8 mouse cellular contexts compared by ENCODE assay signal in the genomic region with DNA sequence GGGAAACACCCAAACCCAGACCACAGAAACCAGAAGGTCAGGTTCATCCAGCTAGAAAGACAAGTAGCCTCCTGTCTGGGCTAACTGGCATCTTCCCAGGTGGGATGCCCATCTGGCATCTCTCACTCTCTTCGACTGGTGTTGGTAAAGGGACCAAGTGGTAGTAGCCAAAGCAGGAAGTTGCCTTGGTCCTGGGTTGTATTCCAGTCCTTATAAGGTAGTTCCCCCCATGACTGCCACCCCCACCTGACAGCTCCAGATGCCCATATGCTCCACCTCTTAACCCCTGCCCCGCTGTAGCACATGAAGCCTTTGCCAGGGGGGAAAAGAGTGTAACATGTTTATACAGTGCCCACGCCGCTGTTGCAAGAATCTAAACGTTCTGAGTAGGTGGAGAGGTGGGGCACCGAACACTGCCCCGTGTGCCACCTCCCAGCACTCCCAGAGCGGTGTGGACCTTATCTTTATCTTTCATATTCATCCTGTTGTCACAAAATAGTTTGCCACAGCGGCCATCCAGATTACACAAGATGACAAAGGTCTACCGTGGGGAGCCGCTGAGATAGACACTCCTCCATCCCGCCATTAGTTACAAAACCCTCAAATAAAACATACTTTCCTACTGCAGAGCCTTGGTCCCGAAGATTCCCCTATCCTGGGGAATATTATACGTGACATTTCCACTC. TPM values are rescaled to one million over a fixed set of nuclear protein-coding genes. Genes with fewer than 3 reads are reported as not detected.
DNase-seq lines count a peak whose midpoint lies in the region; ATAC-seq and TF ChIP-seq lines count a peak whose summit lies in the region.

No protein-coding gene starts in this region.

- peaks cover 11% of the 10 kb centered on the region; the same call in 1 of the 2 replicates for H3K36me3 ChIP-seq in ES-E14 (ENCODE audit: control insufficient read depth, insufficient read depth, low read length, poor library complexity, severe bottlenecking)
- H3K36me3 ChIP-seq in forebrain, embryonic 11.5 days (ENCODE audit: control insufficient read depth, insufficient read depth, low read length): no peaks in the 10 kb centered on the region; the same call in 1 of the 2 replicates
- peaks cover 25% of the 10 kb centered on the region; the same call in 1 of the 2 replicates for H3K36me3 ChIP-seq in macrophage (ENCODE audit: inconsistent target)
- peaks cover 25% of the 10 kb centered on the region for H3K36me3 ChIP-seq in stomach, embryonic 14.5 days (ENCODE audit: control insufficient read depth, insufficient read depth, low read length)

- H3K27ac ChIP-seq in ES-E14 (ENCODE audit: insufficient read depth, low read depth, low read length, poor library complexity, severe bottlenecking): no peak overlapping the region
- H3K27ac ChIP-seq in forebrain, embryonic 11.5 days (ENCODE audit: low read depth, low read length): no peak overlapping the region
- H3K27ac ChIP-seq in macrophage: peak overlapping the region; percentile 82
- 0 out of 2 replicates have a peak overlapping the region, but pooled peaks have one; percentile 6 for H3K27ac ChIP-seq in stomach, embryonic 14.5 days (ENCODE audit: low read length)

- H3K27me3 ChIP-seq in forebrain, embryonic 11.5 days (ENCODE audit: control insufficient read depth, insufficient read depth, low read length): peaks cover 2% of the 10 kb centered on the region; the same call in 1 of the 2 replicates
- H3K27me3 ChIP-seq in stomach, embryonic 14.5 days (ENCODE audit: control insufficient read depth, insufficient read depth, low read length): no peaks in the 10 kb centered on the region

- peak overlapping the region; percentile 73; the same call in 1 of the 2 replicates for H3K9ac ChIP-seq in ES-E14 (ENCODE audit: insufficient read depth, low read depth, low read length, poor library complexity, severe bottlenecking)
- peak overlapping the region; percentile 89 for H3K9ac ChIP-seq in forebrain, embryonic 11.5 days (ENCODE audit: low read length)
- peak overlapping the region; percentile 57 for H3K9ac ChIP-seq in stomach, embryonic 14.5 days (replicated peaks; ENCODE audit: low read depth, low read length)

- WGBS in forebrain, embryonic 11.5 days: 48% methylated on average over 14 of the region's 14 CpGs
- 0% methylated on average over 14 of the region's 14 CpGs for WGBS in macrophage (ENCODE audit: missing documents)
- WGBS in stomach, embryonic 14.5 days: 16% methylated on average over 14 of the region's 14 CpGs

- ATAC-seq in forebrain, embryonic 11.5 days (replicated peaks; ENCODE audit: low FRiP score): no peak
- ATAC-seq in inflammation-experienced regulatory T-cells, adult 6 months: peak; percentile 58
- no peak for ATAC-seq in stomach, embryonic 14.5 days (ENCODE audit: insufficient number of reproducible peaks, insufficient read depth, low FRiP score, low read depth)

- H3K4me2 ChIP-seq in forebrain, embryonic 11.5 days (ENCODE audit: low read depth, low read length, severe bottlenecking): peak overlapping the region; percentile 94
- H3K4me2 ChIP-seq in stomach, embryonic 14.5 days (replicated peaks; ENCODE audit: low read depth, low read length): peak overlapping the region; percentile 73

- no peaks in the 10 kb centered on the region for H3K9me3 ChIP-seq in ES-E14 (ENCODE audit: control insufficient read depth, insufficient read depth, low read depth, low read length)
- no peaks in the 10 kb centered on the region for H3K9me3 ChIP-seq in forebrain, embryonic 11.5 days (ENCODE audit: control insufficient read depth, low read length)
- no peaks in the 10 kb centered on the region for H3K9me3 ChIP-seq in stomach, embryonic 14.5 days (ENCODE audit: control insufficient read depth, low read depth, low read length)

- H3K4me3 ChIP-seq in ES-E14 (ENCODE audit: insufficient read depth in 1 of 2, low read depth in 1 of 2, low read length in 2 of 2, poor library complexity in 1 of 2, severe bottlenecking in 1 of 2) (peak overlapping the region; percentile 66 to 80), macrophage (ENCODE audit: inconsistent target) (peak overlapping the region; percentile 83)
- peak overlapping the region; percentile 96 for H3K4me3 ChIP-seq in forebrain, embryonic 11.5 days (ENCODE audit: low read depth, low read length)
- H3K4me3 ChIP-seq in stomach, embryonic 14.5 days (ENCODE audit: low read depth, low read length): peak overlapping the region; percentile 72

- peaks cover 32% of the 10 kb centered on the region for H3K79me2 ChIP-seq in macrophage (ENCODE audit: inconsistent target)

- in situ Hi-C loops in ES-E14 (cut with MboI; ENCODE audit: low sequenced_read_pairs in 2 of 2, unreplicated experiment in 2 of 2): no loop called here

- peaks cover 3 to 15% of the 10 kb centered on the region in 2 experiments; a peak in 3 of 4 replicates for H3K4me1 ChIP-seq in ES-E14 (ENCODE audit: control insufficient read depth in 2 of 2, insufficient read depth in 2 of 2, low read length in 2 of 2, poor library complexity in 1 of 2)
- no peaks in the 10 kb centered on the region; the same call in 1 of the 2 replicates for H3K4me1 ChIP-seq in forebrain, embryonic 11.5 days (replicated peaks; ENCODE audit: control insufficient read depth, insufficient read depth, low read length)
- H3K4me1 ChIP-seq in stomach, embryonic 14.5 days (ENCODE audit: control insufficient read depth, insufficient read depth, low read length): peaks cover 17% of the 10 kb centered on the region

- DNase-seq in embryo, embryonic 10.5 days (ENCODE audit: low spot score): peak; percentile 30
- no peak for DNase-seq in embryo, embryonic 11 days
- DNase-seq in ES-E14 (ENCODE audit: low read depth, low spot score): no peak
- DNase-seq in forebrain, embryonic 11.5 days (ENCODE audit: low spot score): no peak
- no peak for DNase-seq in frontal cortex, postnatal 14 days (ENCODE audit: low spot score in 2 of 2)

TF ChIP-seq in ES-E14, 5 proteins besides CTCF, POLR2A, EP300 and RAD21:
- TF ChIP-seq ZC3H11A (IDR thresholded peaks at IDR 0.05; ENCODE audit: borderline replicate concordance, low read depth, low read length) (no peak), CHD2 (IDR thresholded peaks at IDR 0.05; ENCODE audit: low read depth, low read length) (no peak), MAFK (IDR thresholded peaks at IDR 0.05; ENCODE audit: insufficient read depth, low read depth, low read length) (no peak), ZNF384 (IDR thresholded peaks at IDR 0.05; ENCODE audit: low read depth, low read length) (no peak), HCFC1 (IDR thresholded peaks at IDR 0.05; ENCODE audit: borderline replicate concordance, insufficient read depth, low read length) (no peak)

RNA-seq across cellular contexts. Expression of a gene that starts 1.0 kb away (rescaled TPM):
- 29.8 and 35.7 TPM in 2 replicates for total RNA-seq in ES-E14 (2012; rRNA removed)
- 4.3 and 5.9 TPM in 2 replicates for polyA plus RNA-seq in forebrain, embryonic 11.5 days (2014; fragmentation: Nextera tagmentation; extraction: Ambion mirVana)
- polyA plus RNA-seq in inflammation-experienced regulatory T-cells, adult 6 months (2017; shearing (Covaris generic)): 10 to 100 TPM; 10.5 to 15.4 (median 12.4) TPM
- 100 to 1,000 TPM in 13 of 26 experiments, 10 to 100 TPM in 13; 46.7 to 181 (median 101) TPM for total RNA-seq in macrophage (2018; cell fraction: chromatin; rRNA removed)
- 10 to 100 TPM; 31.3 to 82.7 (median 47.5) TPM for total RNA-seq in macrophage (2018; cell fraction: cytosol; rRNA removed)
- total RNA-seq in macrophage (2018; cell fraction: nucleus; rRNA removed): 100 to 1,000 TPM in 13 of 26 experiments, 10 to 100 TPM in 13; 58.5 to 176 (median 98.2) TPM
- polyA plus RNA-seq in macrophage (2018): 29.8 to 44.7 TPM (median 30.4 TPM) in 3 replicates
- 5.7 and 6.8 TPM in 2 replicates for polyA plus RNA-seq in stomach, embryonic 14.5 days (2014; fragmentation: Nextera tagmentation; extraction: Ambion mirVana)

RNA-seq across cellular contexts. Expression of a gene that starts 36.3 kb away (rescaled TPM):
- 16.5 and 23.5 TPM in 2 replicates for total RNA-seq in ES-E14 (2012; rRNA removed)
- polyA plus RNA-seq in forebrain, embryonic 11.5 days (2014; fragmentation: Nextera tagmentation; extraction: Ambion mirVana): 63.9 and 76.7 TPM in 2 replicates
- polyA plus RNA-seq in inflammation-experienced regulatory T-cells, adult 6 months (2017; shearing (Covaris generic)): 1 to 10 TPM; 6.5 to 9.4 (median 8.6) TPM
- 10 to 100 TPM in 12 of 26 experiments, 1 to 10 TPM in 14; 1.4 to 17.5 (median 9.2) TPM for total RNA-seq in macrophage (2018; cell fraction: chromatin; rRNA removed)
- 10 to 100 TPM; 14.4 to 28.7 (median 23.6) TPM for total RNA-seq in macrophage (2018; cell fraction: cytosol; rRNA removed)
- total RNA-seq in macrophage (2018; cell fraction: nucleus; rRNA removed): 10 to 100 TPM in 14 of 26 experiments, 1 to 10 TPM in 12; 3.7 to 20.6 (median 10.9) TPM
- polyA plus RNA-seq in macrophage (2018): 16.8 to 18.9 TPM (median 17.3 TPM) in 3 replicates
- 58.1 and 60.7 TPM in 2 replicates for polyA plus RNA-seq in stomach, embryonic 14.5 days (2014; fragmentation: Nextera tagmentation; extraction: Ambion mirVana)

RNA-seq across cellular contexts. Expression of a gene that starts 50.7 kb away (rescaled TPM):
- total RNA-seq in ES-E14 (2012; rRNA removed): 45.3 and 48.1 TPM in 2 replicates
- polyA plus RNA-seq in forebrain, embryonic 11.5 days (2014; fragmentation: Nextera tagmentation; extraction: Ambion mirVana): 53.4 and 54.3 TPM in 2 replicates
- polyA plus RNA-seq in inflammation-experienced regulatory T-cells, adult 6 months (2017; shearing (Covaris generic)): 10 to 100 TPM; 18.7 to 22.5 (median 21.5) TPM
- total RNA-seq in macrophage (2018; cell fraction: chromatin; rRNA removed): 10 to 100 TPM in 24 of 26 experiments, 1 to 10 TPM in 2; 8.8 to 74.7 (median 34.9) TPM
- 10 to 100 TPM; 13.8 to 28.6 (median 20.0) TPM for total RNA-seq in macrophage (2018; cell fraction: cytosol; rRNA removed)
- 10 to 100 TPM; 11.7 to 42.6 (median 29.4) TPM for total RNA-seq in macrophage (2018; cell fraction: nucleus; rRNA removed)
- polyA plus RNA-seq in macrophage (2018): 18.0 to 29.2 TPM (median 22.4 TPM) in 3 replicates
- 24.7 and 27.2 TPM in 2 replicates for polyA plus RNA-seq in stomach, embryonic 14.5 days (2014; fragmentation: Nextera tagmentation; extraction: Ambion mirVana)

RNA-seq across cellular contexts. Expression of a gene that starts 53.6 kb away (rescaled TPM):
- total RNA-seq in ES-E14 (2012; rRNA removed): 19.3 and 25.3 TPM in 2 replicates
- 13.4 and 13.8 TPM in 2 replicates for polyA plus RNA-seq in forebrain, embryonic 11.5 days (2014; fragmentation: Nextera tagmentation; extraction: Ambion mirVana)
- polyA plus RNA-seq in inflammation-experienced regulatory T-cells, adult 6 months (2017; shearing (Covaris generic)): 1 to 10 TPM; 3.3 to 4.6 (median 4.1) TPM
- 10 to 100 TPM in 1 of 26 experiments, 1 to 10 TPM in 25; 1.7 to 10.0 (median 4.2) TPM for total RNA-seq in macrophage (2018; cell fraction: chromatin; rRNA removed)
- total RNA-seq in macrophage (2018; cell fraction: cytosol; rRNA removed): 10 to 100 TPM; 12.9 to 25.9 (median 17.1) TPM
- 10 to 100 TPM in 16 of 26 experiments, 1 to 10 TPM in 10; 5.7 to 18.4 (median 10.6) TPM for total RNA-seq in macrophage (2018; cell fraction: nucleus; rRNA removed)
- polyA plus RNA-seq in macrophage (2018): 13.3 to 18.4 TPM (median 16.8 TPM) in 3 replicates
- 15.3 and 16.0 TPM in 2 replicates for polyA plus RNA-seq in stomach, embryonic 14.5 days (2014; fragmentation: Nextera tagmentation; extraction: Ambion mirVana)

Comparison
In these comparisons a context has a peak if more than half of its experiments do, and no peak if none do; other contexts are left out.
1. H3K27ac ChIP-seq: peak in macrophage (single experiment) and stomach, embryonic 14.5 days (single experiment); none in ES-E14 (single experiment) and forebrain, embryonic 11.5 days (single experiment).
2. Peak in every context shown above with its lines, with median percentiles within 50 percentile points of each other: H3K4me3 ChIP-seq and H3K9ac ChIP-seq.